Mouse (Mus musculus) intestine, postnatal 0 days (tissue): ENCODE results near the gene Uvrag. TPM values are rescaled to one million over a fixed set of nuclear protein-coding genes. Genes with fewer than 3 reads are reported as not detected.

Source experiments
- ATAC-seq: fragments of 200-750 bp; cut with Nextera tagmentation; 2 replicates; pipeline ENCODE4 v1.8.0; 2017; ENCODE audit warnings: mild to moderate bottlenecking, moderate TSS enrichment, moderate library complexity
- H3K27ac ChIP-seq: fragments of 300-500 bp; sonication (generic); 2 replicates; pipeline ENCODE4 v1.5.1; 2014; ENCODE audit warnings: mild to moderate bottlenecking, low read depth, low read length, moderate library complexity
- H3K27me3 ChIP-seq: fragments of 300-500 bp; sonication (generic); replicated peaks from 2 replicates; pipeline ENCODE4 v1.6.1; 2014; ENCODE audit warnings: low read length, mixed read lengths; ENCODE audit not compliant: control insufficient read depth, insufficient read depth
- H3K36me3 ChIP-seq: fragments of 300-500 bp; sonication (generic); 2 replicates; pipeline ENCODE4 v1.6.1; 2014; ENCODE audit warnings: mild to moderate bottlenecking, moderate library complexity; ENCODE audit not compliant: control insufficient read depth, insufficient read depth
- H3K4me1 ChIP-seq: fragments of 300-500 bp; sonication (generic); replicated peaks from 2 replicates; pipeline ENCODE4 v1.6.1; 2014; ENCODE audit warnings: antibody characterized with exemption, low read length, mixed read lengths; ENCODE audit not compliant: control insufficient read depth, insufficient read depth
- H3K4me2 ChIP-seq: fragments of 300-500 bp; sonication (generic); replicated peaks from 2 replicates; pipeline ENCODE4 v1.6.1; 2014; ENCODE audit warnings: low read depth, mild to moderate bottlenecking, moderate library complexity
- H3K4me3 ChIP-seq: fragments of 300-500 bp; sonication (generic); 2 replicates; pipeline ENCODE4 v1.5.1; 2014; ENCODE audit warnings: low read depth, low read length
- H3K9ac ChIP-seq: fragments of 300-500 bp; sonication (generic); 2 replicates; pipeline ENCODE4 v1.6.1; 2014; ENCODE audit warnings: mild to moderate bottlenecking, low read depth, low read length
- H3K9me3 ChIP-seq: fragments of 300-500 bp; sonication (generic); 2 replicates; pipeline ENCODE4 v1.6.1; 2016; ENCODE audit warnings: mixed run types; ENCODE audit not compliant: control insufficient read depth
- CTCF ChIP-seq: sonication (generic); IDR thresholded peaks from 2 replicates; pipeline ENCODE4 v1.5.1; 2016; ENCODE audit warnings: low read depth, mild to moderate bottlenecking, control low read depth, antibody characterized with exemption, moderate library complexity
- WGBS: fragments of 180-500 bp; shearing (Covaris S2); extraction: QIAGEN DNeasy Blood & Tissue Kit; methylation state at CpG from one replicate; pipeline ENCODE4 v1.1.7; 2014; 5-methylcytosine and 5-hydroxymethylcytosine counted together
- polyA plus RNA-seq: library from polyadenylated mRNA; unstranded; fragments of >200 nt; fragmentation: Nextera tagmentation; extraction: Ambion mirVana; gene quantifications from 2 replicates; pipeline ENCODE4 v1.2.1, GENCODE M21; 2015

Uvrag gene
- polyA plus RNA-seq, 1 experiment from 2014 or later = 12.0 TPM

- Histone ChIP-seq H3K9ac (no peak overlapping the region), H3K36me3 (peaks cover 50% of the 10 kb centered on the region; the same call in 1 of the 2 replicates), H3K4me1 (peaks cover 16% of the 10 kb centered on the region; the same call in 1 of the 2 replicates), H3K4me2 (peak overlapping the region; percentile 24; the same call in 1 of the 2 replicates), H3K27me3 (no peaks in the 10 kb centered on the region), H3K4me3 (no peak overlapping the region), H3K9me3 (no peaks in the 10 kb centered on the region), H3K27ac (peak overlapping the region; percentile 70)
- WGBS = 62% methylated on average over 6 of the region's 6 CpGs
- TF ChIP-seq CTCF = no peak
- ATAC-seq = no peak
Observed at GRCm38 (mm10) chr7:99168756-99169155, 27.8 kb upstream of the Uvrag start.

DNA sequence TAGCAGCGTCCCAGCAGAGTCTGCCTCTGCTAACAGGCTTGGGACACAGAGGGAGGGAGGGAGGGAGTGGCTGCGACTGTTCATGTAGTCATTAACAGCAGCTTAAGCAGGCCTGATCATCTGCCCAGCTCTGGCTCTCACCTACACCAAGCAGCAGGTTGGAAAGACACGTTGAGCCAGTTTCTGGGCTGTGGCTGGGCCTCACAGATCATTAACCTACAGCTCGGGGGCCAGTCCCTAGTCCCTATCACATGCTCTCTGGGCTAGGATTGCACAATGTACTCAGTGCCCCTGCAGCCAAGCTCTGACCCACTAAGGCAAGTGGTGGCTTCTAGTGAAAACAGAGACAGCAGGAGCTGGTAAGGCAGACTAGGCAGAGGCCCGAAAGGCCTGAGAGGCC lies 27.0 kb upstream of the Uvrag start:
- H3K4me3 ChIP-seq = no peak overlapping the region
- 26% methylated on average over 5 of the region's 5 CpGs for WGBS
- TF ChIP-seq CTCF = no peak
- peaks cover 54% of the 10 kb centered on the region; the same call in 1 of the 2 replicates for H3K36me3 ChIP-seq
- H3K9ac ChIP-seq = no peak overlapping the region
- H3K4me2 ChIP-seq = peak overlapping the region; percentile 6
- H3K9me3 ChIP-seq = no peaks in the 10 kb centered on the region
- H3K27me3 ChIP-seq = no peaks in the 10 kb centered on the region
- peak; percentile 84 for ATAC-seq
- H3K27ac ChIP-seq = peak overlapping the region; percentile 70
- H3K4me1 ChIP-seq = peaks cover 11% of the 10 kb centered on the region; the same call in 1 of the 2 replicates

- Histone ChIP-seq H3K9ac (no peak overlapping the region), H3K27ac (no peak overlapping the region; the same call in 1 of the 2 replicates), H3K4me2 (0 out of 2 replicates have a peak overlapping the region, but pooled peaks have one; percentile 21), H3K9me3 (no peaks in the 10 kb centered on the region), H3K36me3 (peaks cover 51% of the 10 kb centered on the region; the same call in 1 of the 2 replicates), H3K4me3 (no peak overlapping the region), H3K4me1 (peaks cover 8% of the 10 kb centered on the region; the same call in 1 of the 2 replicates), H3K27me3 (no peaks in the 10 kb centered on the region)
- 75% methylated on average over 8 of the region's 8 CpGs for WGBS
- no peak for ATAC-seq
- no peak for TF ChIP-seq CTCF
Observed at GRCm38 (mm10) chr7:99166159-99166558, 25.2 kb upstream of the Uvrag start.

DNA sequence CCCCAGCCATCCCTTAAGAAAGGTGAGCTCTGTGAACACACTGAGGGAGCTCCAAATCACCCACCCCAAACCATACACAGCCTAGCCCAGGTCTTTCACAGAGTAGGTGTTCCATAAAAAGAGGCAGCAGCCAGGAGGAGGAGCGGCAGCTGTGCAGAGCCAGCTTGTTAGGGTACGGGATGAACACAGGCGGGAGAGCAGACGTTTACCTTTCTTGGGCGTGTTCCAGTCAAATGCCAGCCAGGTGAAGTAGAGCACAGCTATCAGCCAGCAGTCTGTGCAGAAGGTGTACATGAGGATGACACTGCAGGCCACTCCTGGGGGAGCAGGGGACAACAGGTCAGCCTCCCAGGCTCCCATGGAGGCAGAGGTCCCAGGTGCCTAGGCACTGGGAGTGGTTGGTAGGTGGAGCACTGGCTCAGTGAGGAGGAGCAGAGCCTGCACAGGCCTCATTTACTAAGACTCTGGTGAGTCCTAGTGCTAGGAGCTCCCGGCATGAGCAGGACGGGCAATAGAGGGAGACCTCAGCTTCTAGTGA lies 24.0 kb upstream of the Uvrag start:
- Histone ChIP-seq H3K4me3 (no peak overlapping the region), H3K36me3 (peaks cover 51% of the 10 kb centered on the region; the same call in 1 of the 2 replicates), H3K9me3 (no peaks in the 10 kb centered on the region), H3K4me2 (peak overlapping the region; percentile 32), H3K4me1 (peaks cover 8% of the 10 kb centered on the region; the same call in 1 of the 2 replicates), H3K9ac (no peak overlapping the region), H3K27me3 (no peaks in the 10 kb centered on the region), H3K27ac (peak overlapping the region; percentile 71)
- no peak for ATAC-seq
- WGBS = 41% methylated on average over 7 of the region's 7 CpGs
- peak; percentile 17; the same call in 1 of the 2 replicates for TF ChIP-seq CTCF

DNA sequence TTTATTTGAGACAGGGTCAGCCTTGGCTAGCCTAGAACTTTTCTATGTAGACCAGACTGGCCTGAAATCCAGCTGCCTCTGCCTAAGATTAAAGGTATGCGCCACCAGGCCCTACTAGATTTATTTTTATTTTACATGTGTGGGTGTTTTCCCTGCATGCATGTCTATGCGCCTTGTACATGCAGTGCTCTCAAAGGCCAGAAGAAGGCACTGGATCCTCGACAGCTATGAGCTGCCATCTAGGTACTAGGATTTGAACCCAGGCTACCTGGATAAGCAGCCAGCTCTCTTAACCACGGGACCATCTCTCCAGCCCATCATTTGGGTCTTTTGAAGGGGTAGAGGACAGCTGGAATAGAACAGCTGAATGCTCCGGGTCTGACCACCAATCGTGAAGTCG lies 21.5 kb upstream of the Uvrag start:
- peak; percentile 53 for TF ChIP-seq CTCF
- peak overlapping the region; percentile 62 for H3K27ac ChIP-seq
- no peak overlapping the region for H3K9ac ChIP-seq
- 88% methylated on average over 7 of the region's 7 CpGs for WGBS
- no peaks in the 10 kb centered on the region for H3K27me3 ChIP-seq
- H3K36me3 ChIP-seq = peaks cover 55% of the 10 kb centered on the region
- no peaks in the 10 kb centered on the region for H3K9me3 ChIP-seq
- H3K4me2 ChIP-seq = no peak overlapping the region; the same call in 1 of the 2 replicates
- no peak for ATAC-seq
- H3K4me3 ChIP-seq = no peak overlapping the region
- peaks cover 10% of the 10 kb centered on the region for H3K4me1 ChIP-seq

GRCm38 (mm10) chr7:99161961-99162360 lies 21.0 kb upstream of the Uvrag start:
- Histone ChIP-seq H3K36me3 (peaks cover 58% of the 10 kb centered on the region), H3K4me1 (peaks cover 10% of the 10 kb centered on the region), H3K27ac (peak overlapping the region; percentile 62), H3K9ac (no peak overlapping the region), H3K9me3 (no peaks in the 10 kb centered on the region), H3K4me3 (no peak overlapping the region), H3K4me2 (no peak overlapping the region), H3K27me3 (no peaks in the 10 kb centered on the region)
- WGBS = 48% methylated on average over 11 of the region's 11 CpGs
- TF ChIP-seq CTCF = no peak
- ATAC-seq = peak; percentile 23
